Mouse (Mus musculus): ENCODE results near the gene Hist2h4.
A peak's percentile ranks its signal among the peaks of the same experiment; 100 is the strongest.
"Not testable (repeated sequence)": the region's sequence is repeated elsewhere in the genome, so short reads cannot be mapped to it uniquely, and the experiment has no call there.

Hist2h4 gene

GRCm38 (mm10) chr3:96269511-96270474 lies 6.7 kb upstream of the Hist2h4 start, which contains the start of gene Hist2h2bb:
Hist2h2bb (plus strand) TSS chr3:96269752.
- DNase-seq (ENCODE audit: low spot score in 2 of 2): peak; percentile 94 to 98

GRCm38 (mm10) chr3:96268776-96269378 lies 5.8 kb upstream of the Hist2h4 start:
- not testable (repeated sequence) for DNase-seq (ENCODE audit: low spot score in 2 of 2)

- DNase-seq (ENCODE audit: low spot score in 2 of 2): peak; percentile 85 to 91
These were observed 5.1 kb upstream of the Hist2h4 start, which contains the start of gene Hist2h3b for GRCm38 (mm10) chr3:96268051-96268775. Hist2h3b (plus strand) TSS chr3:96268654.

GRCm38 (mm10) chr3:96267541-96267940 lies 4.4 kb upstream of the Hist2h4 start:
- DNase-seq (ENCODE audit: low spot score in 2 of 2): no peak

GRCm38 (mm10) chr3:96266132-96266710 lies 3.1 kb upstream of the Hist2h4 start:
- DNase-seq (ENCODE audit: low spot score in 2 of 2): no peak

- no peak for DNase-seq (ENCODE audit: low spot score in 2 of 2)
These were observed 1.4 kb upstream of the Hist2h4 start for GRCm38 (mm10) chr3:96264404-96264949.

GRCm38 (mm10) chr3:96263558-96264403 lies 670 bp upstream of the Hist2h4 start:
- DNase-seq (ENCODE audit: low spot score in 2 of 2): peak; percentile 47 to 64

GRCm38 (mm10) chr3:96262216-96262875 lies 765 bp downstream of the Hist2h4 start:
- peak; percentile 87 to 93 for DNase-seq (ENCODE audit: low spot score in 2 of 2)

- DNase-seq (ENCODE audit: low spot score in 2 of 2): no peak
These were observed 1.5 kb downstream of the Hist2h4 start for GRCm38 (mm10) chr3:96261623-96262022.

- DNase-seq (ENCODE audit: low spot score in 2 of 2): no peak
These were observed 2.9 kb downstream of the Hist2h4 start for GRCm38 (mm10) chr3:96260220-96260619.

- DNase-seq (ENCODE audit: low spot score in 2 of 2): no peak
These were observed 5.9 kb downstream of the Hist2h4 start for GRCm38 (mm10) chr3:96257190-96257589.

- DNase-seq (ENCODE audit: low spot score in 2 of 2): no peak
These were observed 7.1 kb downstream of the Hist2h4 start for GRCm38 (mm10) chr3:96255926-96256593.

GRCm38 (mm10) chr3:96254683-96255355 lies 8.3 kb downstream of the Hist2h4 start:
- DNase-seq (ENCODE audit: low spot score in 2 of 2): peak in 1 of 2 experiments; percentile 52

- no peak for DNase-seq (ENCODE audit: low spot score in 2 of 2)
These were observed 11.3 kb downstream of the Hist2h4 start for GRCm38 (mm10) chr3:96251787-96252186.

GRCm38 (mm10) chr3:96250890-96251289 lies 12.2 kb downstream of the Hist2h4 start:
- no peak for DNase-seq (ENCODE audit: low spot score in 2 of 2)

- DNase-seq (ENCODE audit: low spot score in 2 of 2): no peak
These were observed 14.1 kb downstream of the Hist2h4 start for GRCm38 (mm10) chr3:96249034-96249345.

- no peak for DNase-seq (ENCODE audit: low spot score in 2 of 2)
These were observed 14.7 kb downstream of the Hist2h4 start for GRCm38 (mm10) chr3:96248141-96249033.

All from right cerebral cortex, postnatal 10 days (tissue).